Mouse (Mus musculus) MEL (cell line): Measurements from ENCODE around the gene Nrp1. TPM values are rescaled to one million over a fixed set of nuclear protein-coding genes. Genes with fewer than 3 reads are reported as not detected.

Experiments
- DNase-seq: peaks from one replicate; pipeline ENCODE4 v3.0.0; 2011; ENCODE audit warnings: low read depth, low spot score
- H3K27ac ChIP-seq: 2 replicates; pipeline ENCODE4 v1.5.1; 2012; ENCODE audit warnings: low read depth, mild to moderate bottlenecking, control low read depth, low read length, moderate library complexity; ENCODE audit not compliant: control insufficient read depth
- H3K27me3 ChIP-seq, 2 experiments: fragments of 150-350 bp in 1 of 2; sonication (generic) in 1 of 2; 2 replicates each; pipeline ENCODE4 v1.6.1; 2012; ENCODE audit warnings: low read length in 2 of 2, mild to moderate bottlenecking in 2 of 2, improper control_type of control experiment in 1 of 2, moderate library complexity in 1 of 2; ENCODE audit not compliant: insufficient read depth in 2 of 2, control insufficient read depth in 1 of 2
- H3K36me3 ChIP-seq, 2 experiments: 2 replicates each; pipeline ENCODE4 v1.6.1; 2012 to 2014; ENCODE audit warnings: low read length in 2 of 2, improper control_type of control experiment in 1 of 2, inconsistent platforms in 1 of 2, mild to moderate bottlenecking in 1 of 2; ENCODE audit not compliant: insufficient read depth in 2 of 2, control insufficient read depth in 1 of 2
- H3K4me1 ChIP-seq, 2 experiments: fragments of 150-350 bp in 1 of 2; sonication (generic) in 1 of 2; 2 replicates each; pipeline ENCODE4 v1.6.1; 2012; ENCODE audit warnings: low read length in 2 of 2, improper control_type of control experiment in 1 of 2, mild to moderate bottlenecking in 1 of 2; ENCODE audit not compliant: insufficient read depth in 2 of 2, control insufficient read depth in 1 of 2
- H3K4me3 ChIP-seq, 2 experiments: fragments of 150-350 bp in 1 of 2; sonication (generic) in 1 of 2; 2 replicates each; pipeline ENCODE4 v1.5.1; 2012; ENCODE audit warnings: low read depth in 2 of 2, low read length in 2 of 2, mild to moderate bottlenecking in 2 of 2, moderate library complexity in 2 of 2, control low read depth in 1 of 2, improper control_type of control experiment in 1 of 2; ENCODE audit not compliant: control insufficient read depth in 1 of 2, insufficient read depth in 1 of 2
- H3K79me2 ChIP-seq: 2 replicates; pipeline ENCODE4 v1.6.1; 2012; ENCODE audit warnings: mild to moderate bottlenecking, low read length, moderate library complexity; ENCODE audit not compliant: control insufficient read depth, poor library complexity, insufficient read depth
- H3K9ac ChIP-seq: 2 replicates; pipeline ENCODE4 v1.6.1; 2012; ENCODE audit warnings: low read depth, mild to moderate bottlenecking, control low read depth, low read length, moderate library complexity; ENCODE audit not compliant: control insufficient read depth, poor library complexity, severe bottlenecking
- H3K9me3 ChIP-seq: fragments of 150-350 bp; sonication (generic); replicated peaks from 2 replicates; pipeline ENCODE4 v1.6.1; 2012; ENCODE audit warnings: mild to moderate bottlenecking, low read length, improper control_type of control experiment, moderate library complexity; ENCODE audit not compliant: insufficient read depth
- BHLHE40 ChIP-seq: IDR thresholded peaks from 2 replicates; pipeline ENCODE4 v1.6.1; 2012; ENCODE audit warnings: low read depth, mild to moderate bottlenecking, inconsistent platforms, low read length, improper control_type of control experiment, borderline replicate concordance
- CHD1 ChIP-seq: IDR thresholded peaks from 2 replicates; pipeline ENCODE4 v1.6.1; 2012; ENCODE audit warnings: low read depth, mild to moderate bottlenecking, inconsistent platforms, low read length, improper control_type of control experiment
- CTCF ChIP-seq, 3 experiments: IDR thresholded peaks in 2 of 3; conservative IDR thresholded peaks in 1 of 3; 2 replicates each; pipeline ENCODE4 v1.5.1; 2011 to 2012; ENCODE audit warnings: low read length in 3 of 3, low read depth in 2 of 3, mild to moderate bottlenecking in 2 of 3, improper control_type of control experiment in 1 of 3, inconsistent platforms in 1 of 3, mixed read lengths in 1 of 3, moderate library complexity in 1 of 3; ENCODE audit not compliant: control insufficient read depth in 1 of 3, insufficient read depth in 1 of 3, poor library complexity in 1 of 3, severe bottlenecking in 1 of 3
- E2F4 ChIP-seq: IDR thresholded peaks from 2 replicates; pipeline ENCODE4 v1.6.1; 2011; ENCODE audit warnings: low read depth, low read length, improper control_type of control experiment, borderline replicate concordance
- ELF1 ChIP-seq: IDR thresholded peaks from 2 replicates; pipeline ENCODE4 v1.6.1; 2014; ENCODE audit warnings: low read depth, mild to moderate bottlenecking, inconsistent platforms, low read length, improper control_type of control experiment, moderate library complexity
- EP300 ChIP-seq, 2 experiments: IDR thresholded peaks; 2 replicates each; pipeline ENCODE4 v1.6.1; 2011; ENCODE audit warnings: improper control_type of control experiment in 2 of 2, low read length in 2 of 2, low read depth in 1 of 2, mild to moderate bottlenecking in 1 of 2
- GATA1 ChIP-seq: IDR thresholded peaks from 2 replicates; pipeline ENCODE4 v1.6.1; 2011; ENCODE audit warnings: low read depth, low read length, improper control_type of control experiment
- HCFC1 ChIP-seq: IDR thresholded peaks from 2 replicates; pipeline ENCODE4 v1.6.1; 2012; ENCODE audit warnings: low read depth, mild to moderate bottlenecking, inconsistent platforms, low read length, improper control_type of control experiment, moderate library complexity
- JUND ChIP-seq: IDR thresholded peaks from 2 replicates; pipeline ENCODE4 v1.6.1; 2011; ENCODE audit warnings: low read depth, mild to moderate bottlenecking, improper control_type of control experiment, low read length
- KAT2A ChIP-seq: conservative IDR thresholded peaks from 2 replicates; pipeline ENCODE4 v1.6.1; 2012; ENCODE audit warnings: low read depth, low read length, improper control_type of control experiment, inconsistent platforms
- MAFK ChIP-seq: IDR thresholded peaks from 2 replicates; pipeline ENCODE4 v1.6.1; 2011; ENCODE audit warnings: low read depth, mild to moderate bottlenecking, low read length, improper control_type of control experiment, borderline replicate concordance
- MAX ChIP-seq: IDR thresholded peaks from 2 replicates; pipeline ENCODE4 v1.6.1; 2011; ENCODE audit warnings: low read length, improper control_type of control experiment
- MXI1 ChIP-seq: IDR thresholded peaks from 2 replicates; pipeline ENCODE4 v1.6.1; 2011; ENCODE audit warnings: mild to moderate bottlenecking, low read depth, low read length, improper control_type of control experiment
- MYB ChIP-seq: IDR thresholded peaks from 2 replicates; pipeline ENCODE4 v1.6.1; 2011; ENCODE audit warnings: mild to moderate bottlenecking, low read depth, low read length, improper control_type of control experiment
- MYC ChIP-seq: IDR thresholded peaks from 2 replicates; pipeline ENCODE4 v1.6.1; 2011; ENCODE audit warnings: low read depth, mild to moderate bottlenecking, low read length, improper control_type of control experiment, moderate library complexity
- POLR2AphosphoS2 ChIP-seq: IDR thresholded peaks from 2 replicates; pipeline ENCODE4 v1.6.1; 2011; ENCODE audit warnings: low read length, improper control_type of control experiment
- SIN3A ChIP-seq: IDR thresholded peaks from 2 replicates; pipeline ENCODE4 v1.6.1; 2012; ENCODE audit warnings: low read length, improper control_type of control experiment, inconsistent platforms
- TCF12 ChIP-seq: IDR thresholded peaks from 2 replicates; pipeline ENCODE4 v1.6.1; 2014; ENCODE audit warnings: low read depth, mild to moderate bottlenecking, inconsistent platforms, low read length, improper control_type of control experiment, moderate library complexity
- USF2 ChIP-seq, 2 experiments: IDR thresholded peaks; 2 replicates each; pipeline ENCODE4 v1.6.1; 2011 to 2012; ENCODE audit warnings: improper control_type of control experiment in 2 of 2, low read length in 2 of 2, borderline replicate concordance in 1 of 2, inconsistent platforms in 1 of 2, low read depth in 1 of 2, mild to moderate bottlenecking in 1 of 2; ENCODE audit not compliant: insufficient read depth in 1 of 2
- ZC3H11A ChIP-seq: IDR thresholded peaks from 2 replicates; pipeline ENCODE4 v1.6.1; 2012; ENCODE audit warnings: low read depth, mild to moderate bottlenecking, inconsistent platforms, low read length, improper control_type of control experiment
- polyA plus RNA-seq, 2 experiments: library from polyadenylated mRNA; stranded (reverse) in 1 of 2; unstranded in 1 of 2; fragments of >175 nt in 1 of 2; fragments of >200 nt in 1 of 2; gene quantifications; 2 replicates each; pipeline versions ENCODE4 v1.2.1 to v1.2.4; 2012; ENCODE audit warnings: low replicate concordance in 2 of 2, low read depth in 1 of 2; ENCODE audit not compliant: insufficient read length in 2 of 2, insufficient read depth in 1 of 2, missing spikeins in 1 of 2
- total RNA-seq: library from RNA; depleted of rRNA; stranded (reverse); fragments of 300-350 nt; gene quantifications from 2 replicates; pipeline ENCODE4 v1.2.3, GENCODE M21; 2012

Gene Nrp1
- total and polyA plus RNA-seq, 3 experiments, result not detected

GRCm38 (mm10) chr8:128483344-128483743, 124.9 kb downstream of the Nrp1 start:
- Histone ChIP-seq H3K4me1 (no peaks in the 10 kb centered on the region), H3K36me3 (no peaks in the 10 kb centered on the region), H3K9me3 (no peaks in the 10 kb centered on the region; the same call in 1 of the 2 replicates), H3K79me2 (no peaks in the 10 kb centered on the region), H3K27ac (no peak overlapping the region), H3K9ac (no peak overlapping the region), H3K27me3 (no peaks in the 10 kb centered on the region), H3K4me3 (no peak overlapping the region)
- no peak for TF ChIP-seq EP300 (IDR thresholded peaks at IDR 0.05; ENCODE audit: low read depth in 1 of 2, low read length in 2 of 2)
- no peak for TF ChIP-seq CHD1
- TF ChIP-seq BHLHE40, result no peak
- TF ChIP-seq POLR2AphosphoS2, result no peak
- no peak for TF ChIP-seq E2F4
- TF ChIP-seq USF2 (IDR thresholded peaks at IDR 0.05; ENCODE audit: borderline replicate concordance in 1 of 2, insufficient read depth in 1 of 2, low read depth in 1 of 2, low read length in 2 of 2), result no peak
- TF ChIP-seq TCF12, result no peak
- no peak for TF ChIP-seq ELF1
- no peak for TF ChIP-seq KAT2A
- no peak for TF ChIP-seq MAX
- TF ChIP-seq CTCF (IDR thresholded peaks at IDR 0.05 in 2 of 3, conservative IDR thresholded peaks at IDR 0.05 in 1 of 3; ENCODE audit: control insufficient read depth in 1 of 3, insufficient read depth in 1 of 3, low read depth in 2 of 3, low read length in 3 of 3, poor library complexity in 1 of 3, severe bottlenecking in 1 of 3), result no peak
- no peak for TF ChIP-seq GATA1
- no peak for TF ChIP-seq MXI1
- no peak for TF ChIP-seq HCFC1
- no peak for TF ChIP-seq JUND
- no peak for TF ChIP-seq SIN3A
- no peak for TF ChIP-seq ZC3H11A
- no peak for DNase-seq

DNA sequence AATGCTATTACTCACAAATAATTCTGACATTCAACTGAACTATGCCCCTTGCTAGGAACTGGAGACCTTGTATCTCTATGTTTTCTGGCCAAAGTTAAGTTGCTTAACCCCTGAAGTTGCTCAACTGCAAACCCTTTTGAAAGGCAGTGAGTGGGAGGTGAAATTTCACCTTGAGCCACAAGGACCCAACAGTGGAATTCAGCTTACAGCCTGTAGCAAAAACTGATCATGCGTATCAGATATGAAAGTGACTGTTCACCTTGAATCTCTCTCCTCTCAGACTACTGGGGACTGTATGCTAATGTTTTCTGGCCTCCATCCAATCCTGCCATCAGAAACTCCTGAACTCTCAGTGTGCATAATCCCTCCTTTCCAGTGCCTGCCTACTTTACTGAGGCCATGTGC, 126.3 kb downstream of the Nrp1 start:
- TF ChIP-seq MXI1, result no peak
- no peak for TF ChIP-seq MAFK
- no peak for TF ChIP-seq SIN3A
- no peak for TF ChIP-seq HCFC1
- TF ChIP-seq MYC, result no peak
- no peak for TF ChIP-seq GATA1
- TF ChIP-seq KAT2A, result no peak
- no peak for TF ChIP-seq MYB
- TF ChIP-seq, all 39 proteins: peak for 0
- no peaks in the 10 kb centered on the region for H3K27me3 ChIP-seq
- no peaks in the 10 kb centered on the region for H3K4me1 ChIP-seq
- no peak overlapping the region for H3K4me3 ChIP-seq
- no peaks in the 10 kb centered on the region for H3K36me3 ChIP-seq
- H3K9ac ChIP-seq, result no peak overlapping the region
- DNase-seq, result no peak
- H3K79me2 ChIP-seq, result no peaks in the 10 kb centered on the region
- H3K27ac ChIP-seq, result no peak overlapping the region
- H3K9me3 ChIP-seq, result no peaks in the 10 kb centered on the region; the same call in 1 of the 2 replicates
